Mouse (Mus musculus): ENCODE measurements at regions not wholly inside any gene's neighbourhood (a gene's known extent, or its start where the extent isn't known, plus 50 kb on each side); places are given as distances from the start of the nearest gene placed in this dataset.

GRCm38 (mm10) chr1:64200387-64201023 lies 78.4 kb upstream of the Klf7 start:
- no peaks in the 10 kb centered on the region for H3K4me1 ChIP-seq (ENCODE audit: control insufficient read depth, low read depth, low read length)
- H3K4me3 ChIP-seq (ENCODE audit: low read depth, low read length), result no peak overlapping the region
- H3K9me3 ChIP-seq (replicated peaks; ENCODE audit: control insufficient read depth, low read length), result no peaks in the 10 kb centered on the region; the same call in 1 of the 2 replicates
- no peaks in the 10 kb centered on the region for H3K27me3 ChIP-seq (ENCODE audit: control insufficient read depth, insufficient read depth, low read depth, low read length)
- ATAC-seq (ENCODE audit: low read depth), result no peak
- no peak overlapping the region for H3K4me2 ChIP-seq (ENCODE audit: low read depth, low read length)
- 42% methylated on average over 5 of the region's 5 CpGs for WGBS (ENCODE audit: insufficient replicate concordance)
- H3K27ac ChIP-seq (ENCODE audit: low read length), result no peak overlapping the region
- no peaks in the 10 kb centered on the region for H3K36me3 ChIP-seq (ENCODE audit: control insufficient read depth, insufficient read depth)
- no peak overlapping the region for H3K9ac ChIP-seq (ENCODE audit: low read depth, low read length)

GRCm38 (mm10) chr1:64198781-64199180 lies 76.7 kb upstream of the Klf7 start:
- no peak for ATAC-seq (ENCODE audit: low read depth)
- Histone ChIP-seq H3K4me1 (ENCODE audit: control insufficient read depth, low read depth, low read length) (no peaks in the 10 kb centered on the region), H3K27me3 (ENCODE audit: control insufficient read depth, insufficient read depth, low read depth, low read length) (no peaks in the 10 kb centered on the region), H3K4me3 (ENCODE audit: low read depth, low read length) (no peak overlapping the region), H3K36me3 (ENCODE audit: control insufficient read depth, insufficient read depth) (no peaks in the 10 kb centered on the region), H3K4me2 (ENCODE audit: low read depth, low read length) (no peak overlapping the region), H3K9me3 (replicated peaks; ENCODE audit: control insufficient read depth, low read length) (no peaks in the 10 kb centered on the region), H3K9ac (ENCODE audit: low read depth, low read length) (no peak overlapping the region), H3K27ac (ENCODE audit: low read length) (no peak overlapping the region)
- 59% methylated on average over 5 of the region's 5 CpGs for WGBS (ENCODE audit: insufficient replicate concordance)

- 0 out of 2 replicates have a peak, but pooled peaks have one; percentile 21 for ATAC-seq (ENCODE audit: low read depth)
- no peaks in the 10 kb centered on the region for H3K9me3 ChIP-seq (replicated peaks; ENCODE audit: control insufficient read depth, low read length)
- H3K27ac ChIP-seq (ENCODE audit: low read length), result no peak overlapping the region
- no peaks in the 10 kb centered on the region for H3K27me3 ChIP-seq (ENCODE audit: control insufficient read depth, insufficient read depth, low read depth, low read length)
- H3K4me3 ChIP-seq (ENCODE audit: low read depth, low read length), result no peak overlapping the region
- H3K4me2 ChIP-seq (ENCODE audit: low read depth, low read length), result no peak overlapping the region
- WGBS (ENCODE audit: insufficient replicate concordance), result 51% methylated on average over 2 of the region's 2 CpGs
- H3K36me3 ChIP-seq (ENCODE audit: control insufficient read depth, insufficient read depth), result no peaks in the 10 kb centered on the region
- no peaks in the 10 kb centered on the region for H3K4me1 ChIP-seq (ENCODE audit: control insufficient read depth, low read depth, low read length)
- no peak overlapping the region for H3K9ac ChIP-seq (ENCODE audit: low read depth, low read length)
These were observed 76.2 kb upstream of the Klf7 start for GRCm38 (mm10) chr1:64198322-64198721.

GRCm38 (mm10) chr1:64195970-64196491 lies 73.9 kb upstream of the Klf7 start:
- H3K36me3 ChIP-seq (ENCODE audit: control insufficient read depth, insufficient read depth), result no peaks in the 10 kb centered on the region
- H3K4me1 ChIP-seq (ENCODE audit: control insufficient read depth, low read depth, low read length), result no peaks in the 10 kb centered on the region
- H3K9ac ChIP-seq (ENCODE audit: low read depth, low read length), result no peak overlapping the region
- H3K27me3 ChIP-seq (ENCODE audit: control insufficient read depth, insufficient read depth, low read depth, low read length), result no peaks in the 10 kb centered on the region
- WGBS (ENCODE audit: insufficient replicate concordance), result 49% methylated on average over 4 of the region's 4 CpGs
- no peak overlapping the region for H3K4me3 ChIP-seq (ENCODE audit: low read depth, low read length)
- no peak overlapping the region for H3K27ac ChIP-seq (ENCODE audit: low read length)
- H3K9me3 ChIP-seq (replicated peaks; ENCODE audit: control insufficient read depth, low read length), result no peaks in the 10 kb centered on the region
- H3K4me2 ChIP-seq (ENCODE audit: low read depth, low read length), result no peak overlapping the region
- no peak for ATAC-seq (ENCODE audit: low read depth)

GRCm38 (mm10) chr1:64195294-64195693 lies 73.2 kb upstream of the Klf7 start:
- 22% methylated on average over 4 of the region's 4 CpGs for WGBS (ENCODE audit: insufficient replicate concordance)
- Histone ChIP-seq H3K4me2 (ENCODE audit: low read depth, low read length) (no peak overlapping the region), H3K4me3 (ENCODE audit: low read depth, low read length) (no peak overlapping the region), H3K4me1 (ENCODE audit: control insufficient read depth, low read depth, low read length) (no peaks in the 10 kb centered on the region), H3K9me3 (replicated peaks; ENCODE audit: control insufficient read depth, low read length) (no peaks in the 10 kb centered on the region), H3K9ac (ENCODE audit: low read depth, low read length) (no peak overlapping the region), H3K27ac (ENCODE audit: low read length) (no peak overlapping the region), H3K27me3 (ENCODE audit: control insufficient read depth, insufficient read depth, low read depth, low read length) (no peaks in the 10 kb centered on the region), H3K36me3 (ENCODE audit: control insufficient read depth, insufficient read depth) (no peaks in the 10 kb centered on the region)
- ATAC-seq (ENCODE audit: low read depth), result no peak

GRCm38 (mm10) chr1:64193150-64193838 lies 71.2 kb upstream of the Klf7 start:
- H3K9me3 ChIP-seq (replicated peaks; ENCODE audit: control insufficient read depth, low read length), result no peaks in the 10 kb centered on the region
- no peaks in the 10 kb centered on the region for H3K36me3 ChIP-seq (ENCODE audit: control insufficient read depth, insufficient read depth)
- H3K4me1 ChIP-seq (ENCODE audit: control insufficient read depth, low read depth, low read length), result no peaks in the 10 kb centered on the region
- no peak overlapping the region for H3K9ac ChIP-seq (ENCODE audit: low read depth, low read length)
- H3K27me3 ChIP-seq (ENCODE audit: control insufficient read depth, insufficient read depth, low read depth, low read length), result no peaks in the 10 kb centered on the region
- H3K27ac ChIP-seq (ENCODE audit: low read length), result no peak overlapping the region
- H3K4me2 ChIP-seq (ENCODE audit: low read depth, low read length), result no peak overlapping the region
- no peak overlapping the region for H3K4me3 ChIP-seq (ENCODE audit: low read depth, low read length)
- 36% methylated on average over 13 of the region's 13 CpGs for WGBS (ENCODE audit: insufficient replicate concordance)
- ATAC-seq (ENCODE audit: low read depth), result no peak

GRCm38 (mm10) chr1:64192736-64193135 lies 70.7 kb upstream of the Klf7 start:
- H3K27ac ChIP-seq (ENCODE audit: low read length), result no peak overlapping the region
- H3K4me1 ChIP-seq (ENCODE audit: control insufficient read depth, low read depth, low read length), result no peaks in the 10 kb centered on the region
- no peak for ATAC-seq (ENCODE audit: low read depth)
- WGBS (ENCODE audit: insufficient replicate concordance), result 47% methylated on average over 3 of the region's 3 CpGs
- no peak overlapping the region for H3K4me2 ChIP-seq (ENCODE audit: low read depth, low read length)
- no peaks in the 10 kb centered on the region for H3K27me3 ChIP-seq (ENCODE audit: control insufficient read depth, insufficient read depth, low read depth, low read length)
- no peak overlapping the region for H3K9ac ChIP-seq (ENCODE audit: low read depth, low read length)
- no peaks in the 10 kb centered on the region for H3K36me3 ChIP-seq (ENCODE audit: control insufficient read depth, insufficient read depth)
- no peak overlapping the region for H3K4me3 ChIP-seq (ENCODE audit: low read depth, low read length)
- H3K9me3 ChIP-seq (replicated peaks; ENCODE audit: control insufficient read depth, low read length), result no peaks in the 10 kb centered on the region

- H3K9me3 ChIP-seq (replicated peaks; ENCODE audit: control insufficient read depth, low read length), result no peaks in the 10 kb centered on the region
- no peaks in the 10 kb centered on the region for H3K27me3 ChIP-seq (ENCODE audit: control insufficient read depth, insufficient read depth, low read depth, low read length)
- 63% methylated on average over 11 of the region's 11 CpGs for WGBS (ENCODE audit: insufficient replicate concordance)
- H3K9ac ChIP-seq (ENCODE audit: low read depth, low read length), result no peak overlapping the region
- H3K4me1 ChIP-seq (ENCODE audit: control insufficient read depth, low read depth, low read length), result no peaks in the 10 kb centered on the region
- H3K4me2 ChIP-seq (ENCODE audit: low read depth, low read length), result no peak overlapping the region
- no peak overlapping the region for H3K4me3 ChIP-seq (ENCODE audit: low read depth, low read length)
- ATAC-seq (ENCODE audit: low read depth), result no peak
- no peaks in the 10 kb centered on the region for H3K36me3 ChIP-seq (ENCODE audit: control insufficient read depth, insufficient read depth)
- no peak overlapping the region for H3K27ac ChIP-seq (ENCODE audit: low read length)
These were observed 69.4 kb upstream of the Klf7 start for GRCm38 (mm10) chr1:64191242-64192220.
